Mouse (Mus musculus) megakaryocyte, embryonic 14.5 days (primary cell): ENCODE results near the gene Pgpep1l.

ENCODE experiments used
- FLI1 ChIP-seq: IDR thresholded peaks from 2 replicates; pipeline ENCODE4 v1.6.1; 2012; ENCODE audit warnings: low read length, inconsistent platforms, mixed read lengths
- GATA1 ChIP-seq: IDR thresholded peaks from 3 replicates; pipeline ENCODE4 v1.6.1; 2012; ENCODE audit warnings: mixed read lengths, low read length, inconsistent platforms, borderline replicate concordance

- no peak for TF ChIP-seq FLI1
- TF ChIP-seq GATA1: no peak
Observed at GRCm38 (mm10) chr7:68279481-68279880, 15.4 kb upstream of the Pgpep1l start.
